ENCODE assay signal across 19 mouse cellular contexts in genomic region chr7:122406625-122407024, GRCm38 (mm10).
DNase-seq lines count a peak whose midpoint lies in the region; ATAC-seq lines count a peak whose summit lies in the region.
"Had no signal": no experiment of that assay in that cellular context is flagged by ENCODE, and none has a peak within 500 bp of the region (broad histone marks: within the 10 kb centered on the region; RNA-seq: fewer than 3 reads in every experiment).

No protein-coding gene starts in this region.

- no peak overlapping the region for H3K9ac ChIP-seq in forebrain, embryonic 14.5 days (ENCODE audit: low read length)
- H3K9ac ChIP-seq in hindbrain, embryonic 13.5 days, result no peak overlapping the region
- no peak overlapping the region for H3K9ac ChIP-seq in midbrain, embryonic 16.5 days (ENCODE audit: low read depth, low read length)
- H3K9ac ChIP-seq: hindbrain, embryonic 15.5 days; limb, embryonic 15.5 days had no signal

- peak; percentile 18; the same call in 1 of the 2 replicates for ATAC-seq in forebrain, embryonic 14.5 days
- ATAC-seq in hindbrain, embryonic 13.5 days (ENCODE audit: low FRiP score), result no peak
- ATAC-seq in midbrain, embryonic 16.5 days, result peak; percentile 68
- ATAC-seq: activated CD4-positive, CD25-positive, alpha-beta regulatory T cell, adult 4 months; Patski had no signal

- H3K4me3 ChIP-seq in forebrain, embryonic 14.5 days (ENCODE audit: low read depth, low read length), result no peak overlapping the region
- no peak overlapping the region for H3K4me3 ChIP-seq in hindbrain, embryonic 13.5 days
- no peak overlapping the region for H3K4me3 ChIP-seq in midbrain, embryonic 16.5 days (ENCODE audit: low read depth, low read length)
- H3K4me3 ChIP-seq: gastrocnemius, adult 2 months; hindbrain, embryonic 15.5 days; limb, embryonic 15.5 days had no signal

- no peak overlapping the region for H3K4me2 ChIP-seq in forebrain, embryonic 14.5 days (ENCODE audit: low read length)
- 0 out of 2 replicates have a peak overlapping the region, but pooled peaks have one; percentile 4 for H3K4me2 ChIP-seq in hindbrain, embryonic 13.5 days
- H3K4me2 ChIP-seq in midbrain, embryonic 16.5 days (ENCODE audit: low read length), result peak overlapping the region; percentile 21
- H3K4me2 ChIP-seq: hindbrain, embryonic 15.5 days; limb, embryonic 15.5 days had no signal

- H3K4me1 ChIP-seq in forebrain, embryonic 14.5 days (ENCODE audit: control insufficient read depth, insufficient read depth, low read length), result peaks cover 20% of the 10 kb centered on the region
- peaks cover 31% of the 10 kb centered on the region for H3K4me1 ChIP-seq in hindbrain, embryonic 13.5 days (replicated peaks)
- peaks cover 30% of the 10 kb centered on the region for H3K4me1 ChIP-seq in midbrain, embryonic 16.5 days (ENCODE audit: control insufficient read depth, insufficient read depth, low read length)

- 40% methylated on average over 13 of the region's 13 CpGs for WGBS in forebrain, embryonic 14.5 days
- 37% methylated on average over 13 of the region's 13 CpGs for WGBS in hindbrain, embryonic 13.5 days
- WGBS in midbrain, embryonic 16.5 days, result 21% methylated on average over 13 of the region's 13 CpGs

- intact Hi-C loops in left cerebral cortex, postnatal 14 days (cut with DNase I), result no loop called here

- H3K27ac ChIP-seq in forebrain, embryonic 14.5 days (ENCODE audit: low read depth, low read length), result no peak overlapping the region; the same call in 1 of the 2 replicates
- no peak overlapping the region for H3K27ac ChIP-seq in hindbrain, embryonic 13.5 days
- peak overlapping the region; percentile 47; the same call in 1 of the 2 replicates for H3K27ac ChIP-seq in midbrain, embryonic 16.5 days (ENCODE audit: low read length)
- H3K27ac ChIP-seq: gastrocnemius, adult 2 months; hindbrain, embryonic 15.5 days; limb, embryonic 15.5 days had no signal

- no peaks in the 10 kb centered on the region for H3K27me3 ChIP-seq in forebrain, embryonic 14.5 days (replicated peaks; ENCODE audit: control insufficient read depth, insufficient read depth, low read length)
- H3K27me3 ChIP-seq in hindbrain, embryonic 13.5 days, result no peaks in the 10 kb centered on the region
- no peaks in the 10 kb centered on the region; the same call in 1 of the 2 replicates for H3K27me3 ChIP-seq in midbrain, embryonic 16.5 days (ENCODE audit: control insufficient read depth, insufficient read depth, low read depth, low read length)
- H3K27me3 ChIP-seq: hindbrain, embryonic 15.5 days; limb, embryonic 15.5 days; Patski had no signal

- peak; percentile 42 to 77 for DNase-seq in left cerebral cortex, postnatal 14 days (ENCODE audit: low spot score in 2 of 2)
- DNase-seq in left cerebral cortex, adult 8-10 months (ENCODE audit: low spot score in 2 of 2), result no peak
- DNase-seq in forebrain, embryonic 14.5 days (ENCODE audit: low spot score), result peak; percentile 53
- no peak for DNase-seq in gastrocnemius, adult 8-10 months (ENCODE audit: low spot score in 2 of 2)
- DNase-seq in right cerebral cortex, postnatal 14 days, result no peak
- DNase-seq in layer of hippocampus, adult 9-11 months, result no peak
- DNase-seq: adrenal gland, postnatal 25 days; cerebellum, adult 9-10 months; gastrocnemius, adult 2 months; heart, adult 18-20 months; kidney, adult 8-10 months; kidney, postnatal 4 days; lung, postnatal 14 days had no signal

- no peaks in the 10 kb centered on the region for H3K9me3 ChIP-seq in forebrain, embryonic 14.5 days (replicated peaks; ENCODE audit: control insufficient read depth, low read length)
- H3K9me3 ChIP-seq in hindbrain, embryonic 13.5 days, result no peaks in the 10 kb centered on the region
- no peaks in the 10 kb centered on the region for H3K9me3 ChIP-seq in midbrain, embryonic 16.5 days (replicated peaks; ENCODE audit: control insufficient read depth, low read length, poor library complexity, severe bottlenecking)
- H3K9me3 ChIP-seq: hindbrain, embryonic 15.5 days; limb, embryonic 15.5 days had no signal

- no peaks in the 10 kb centered on the region for H3K36me3 ChIP-seq in forebrain, embryonic 14.5 days (ENCODE audit: control insufficient read depth, insufficient read depth, low read length)
- no peaks in the 10 kb centered on the region for H3K36me3 ChIP-seq in hindbrain, embryonic 13.5 days
- no peaks in the 10 kb centered on the region for H3K36me3 ChIP-seq in midbrain, embryonic 16.5 days (ENCODE audit: control insufficient read depth, insufficient read depth, low read length)
- H3K36me3 ChIP-seq: hindbrain, embryonic 15.5 days; limb, embryonic 15.5 days had no signal

Comparison
In these comparisons a context has a peak if more than half of its experiments do, and no peak if none do; other contexts are left out.
1. DNase-seq: peak in left cerebral cortex, postnatal 14 days (2 of 2) and forebrain, embryonic 14.5 days (single experiment); none in left cerebral cortex, adult 8-10 months (0 of 2), gastrocnemius, adult 8-10 months (0 of 2), right cerebral cortex, postnatal 14 days (single experiment) and layer of hippocampus, adult 9-11 months (single experiment).